Mouse (Mus musculus): ENCODE data around the gene Dap3.
A peak's percentile ranks its signal among the peaks of the same experiment; 100 is the strongest.
"Not testable (repeated sequence)": the region's sequence is repeated elsewhere in the genome, so short reads cannot be mapped to it uniquely, and the experiment has no call there.

Dap3 gene

GRCm38 (mm10) chr3:88950576-88951326 lies at the start of gene Dap3, which contains the start of gene Ash1l:
Gene Dap3, minus strand, starts transcription at chr3:88951181.
Gene Ash1l, plus strand, starts transcription at chr3:88950622.
- peak; percentile 50 for DNase-seq (ENCODE audit: extremely low read depth, low read depth)

GRCm38 (mm10) chr3:88992793-88993192 lies 41.8 kb upstream of the Dap3 start:
- DNase-seq (ENCODE audit: extremely low read depth, low read depth) = no peak

- no peak for DNase-seq (ENCODE audit: extremely low read depth, low read depth)
Measured at GRCm38 (mm10) chr3:88983921-88984381, 33.0 kb upstream of the Dap3 start.

GRCm38 (mm10) chr3:88981206-88982010 lies 30.4 kb upstream of the Dap3 start:
- no peak for DNase-seq (ENCODE audit: extremely low read depth, low read depth)

- DNase-seq (ENCODE audit: extremely low read depth, low read depth) = no peak
Measured at GRCm38 (mm10) chr3:88975012-88975411, 24.0 kb upstream of the Dap3 start.

GRCm38 (mm10) chr3:88963211-88963610 lies 12.2 kb upstream of the Dap3 start:
- not testable (repeated sequence) for DNase-seq (ENCODE audit: extremely low read depth, low read depth)

- DNase-seq (ENCODE audit: extremely low read depth, low read depth) = no peak
Measured at GRCm38 (mm10) chr3:88953736-88954135, 2.8 kb upstream of the Dap3 start.

GRCm38 (mm10) chr3:88953246-88953645 lies 2.3 kb upstream of the Dap3 start:
- DNase-seq (ENCODE audit: extremely low read depth, low read depth) = no peak

- peak; percentile 61 for DNase-seq (ENCODE audit: extremely low read depth, low read depth)
Measured at GRCm38 (mm10) chr3:88951327-88951800, 383 bp upstream of the Dap3 start.

GRCm38 (mm10) chr3:88949786-88950575 lies 1.0 kb downstream of the Dap3 start:
- DNase-seq (ENCODE audit: extremely low read depth, low read depth) = peak; percentile 75

GRCm38 (mm10) chr3:88944109-88944508 lies 6.9 kb downstream of the Dap3 start:
- no peak for DNase-seq (ENCODE audit: extremely low read depth, low read depth)

GRCm38 (mm10) chr3:88942316-88942880 lies 8.6 kb downstream of the Dap3 start:
- no peak for DNase-seq (ENCODE audit: extremely low read depth, low read depth)

GRCm38 (mm10) chr3:88939749-88940148 lies 11.2 kb downstream of the Dap3 start:
- DNase-seq (ENCODE audit: extremely low read depth, low read depth) = peak; percentile 58

GRCm38 (mm10) chr3:88939071-88939470 lies 11.9 kb downstream of the Dap3 start:
- DNase-seq (ENCODE audit: extremely low read depth, low read depth) = no peak

- no peak for DNase-seq (ENCODE audit: extremely low read depth, low read depth)
Measured at GRCm38 (mm10) chr3:88929501-88929900, 21.5 kb downstream of the Dap3 start.

GRCm38 (mm10) chr3:88925651-88926050 lies 25.3 kb downstream of the Dap3 start:
- DNase-seq (ENCODE audit: extremely low read depth, low read depth) = no peak

GRCm38 (mm10) chr3:88923989-88924591 lies 26.9 kb downstream of the Dap3 start:
- peak; percentile 92 for DNase-seq (ENCODE audit: extremely low read depth, low read depth)

- DNase-seq (ENCODE audit: extremely low read depth, low read depth) = no peak
Measured at GRCm38 (mm10) chr3:88921411-88921810, 29.6 kb downstream of the Dap3 start.

GRCm38 (mm10) chr3:88918981-88919380 lies 32.0 kb downstream of the Dap3 start:
- no peak for DNase-seq (ENCODE audit: extremely low read depth, low read depth)

GRCm38 (mm10) chr3:88914384-88914810 lies 36.6 kb downstream of the Dap3 start:
- no peak for DNase-seq (ENCODE audit: extremely low read depth, low read depth)

Measured in MEL-GATA-1-ER (cell line).